Mouse (Mus musculus) thymus, adult 2 months (tissue): ENCODE data around the gene Arhgap20.

Source experiments
- CTCF ChIP-seq: fragments of 200-500 bp; IDR thresholded peaks from 2 replicates; pipeline ENCODE4 v1.5.1; 2012; ENCODE audit warnings: mild to moderate bottlenecking, control low read depth, low read length, moderate library complexity, borderline replicate concordance; ENCODE audit not compliant: control insufficient read depth, poor library complexity, insufficient read depth; ENCODE audit errors: extremely low read depth
- POLR2A ChIP-seq: fragments of 200-500 bp; IDR thresholded peaks from 2 replicates; pipeline ENCODE4 v1.6.1; 2012; ENCODE audit warnings: mild to moderate bottlenecking, low read length, control low read depth, moderate library complexity; ENCODE audit not compliant: control insufficient read depth, poor library complexity, insufficient read depth; ENCODE audit errors: extremely low read depth

- TF ChIP-seq POLR2A (no peak), CTCF (no peak)
Measured at GRCm38 (mm10) chr9:51727960-51728359, 37.2 kb upstream of the Arhgap20 start.
